Mouse (Mus musculus) C2C12 (cell line): ENCODE results near the gene Map3k7.

Source experiments
- CEBPB ChIP-seq: IDR thresholded peaks from one replicate; pipeline ENCODE4 v1.6.1; 2011; ENCODE audit warnings: low read depth, mild to moderate bottlenecking, control low read depth, moderate library complexity
- CTCF ChIP-seq: IDR thresholded peaks from one replicate; pipeline ENCODE4 v1.5.1; 2011; ENCODE audit not compliant: control insufficient read depth, insufficient read depth, insufficient read length
- MYOD1 ChIP-seq: IDR thresholded peaks from one replicate; pipeline ENCODE4 v1.6.1; 2011; ENCODE audit warnings: low read depth; ENCODE audit not compliant: control insufficient read depth, insufficient read length
- USF1 ChIP-seq: IDR thresholded peaks from one replicate; pipeline ENCODE4 v1.6.1; 2011; ENCODE audit warnings: low read depth, mild to moderate bottlenecking, control low read depth, moderate library complexity

- TF ChIP-seq CTCF = no peak
- TF ChIP-seq USF1 = no peak
- TF ChIP-seq MYOD1 = no peak
- no peak for TF ChIP-seq CEBPB
Observed at GRCm38 (mm10) chr4:32021131-32021530, 57.2 kb downstream of the Map3k7 start.
